Mouse (Mus musculus): ENCODE measurements around the gene Pde4b.

GRCm38 (mm10) chr4:102516982-102517630 is 429.8 kb downstream of the Pde4b start:
- TF ChIP-seq CEBPB (IDR thresholded peaks at IDR 0.05; ENCODE audit: low read depth) = no peak
- TF ChIP-seq MYOG (IDR thresholded peaks at IDR 0.05; ENCODE audit: control insufficient read depth, extremely low read depth, insufficient read length) = no peak

Data from C2C12 (cell line).